Mouse (Mus musculus): ENCODE results near the gene Mllt10. TPM values are rescaled to one million over a fixed set of nuclear protein-coding genes. Genes with fewer than 3 reads are reported as not detected.

The Mllt10 gene
- polyA plus RNA-seq, 1 experiment from 2014 or later = 27.4 TPM

DNA sequence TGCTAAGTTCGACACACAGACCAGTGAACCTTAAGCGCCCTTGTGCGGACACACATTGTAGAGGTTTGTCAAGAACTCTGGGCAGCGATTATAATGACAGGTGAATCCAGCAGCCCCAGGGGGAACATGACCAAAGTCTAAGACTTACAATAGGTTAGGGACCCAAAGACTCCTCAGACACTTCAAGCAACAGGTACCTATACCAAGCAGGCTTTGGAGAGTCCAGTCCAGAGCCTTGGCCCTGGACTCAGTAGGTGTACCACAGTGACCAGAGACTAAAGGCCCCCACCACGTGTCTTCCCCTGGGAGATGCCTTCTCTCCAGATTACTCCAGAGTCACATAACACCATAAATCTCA lies 22.5 kb upstream of the Mllt10 start:
- Histone ChIP-seq H3K4me3 (ENCODE audit: low read depth, low read length) (no peak overlapping the region), H3K27ac (replicated peaks) (no peak overlapping the region), H3K4me1 (replicated peaks; ENCODE audit: control insufficient read depth, insufficient read depth) (no peaks in the 10 kb centered on the region), H3K9me3 (ENCODE audit: control insufficient read depth, low read length) (no peaks in the 10 kb centered on the region), H3K27me3 (ENCODE audit: control insufficient read depth, insufficient read depth, low read length) (no peaks in the 10 kb centered on the region), H3K4me2 (replicated peaks; ENCODE audit: low read depth) (no peak overlapping the region), H3K9ac (ENCODE audit: low read length) (no peak overlapping the region), H3K36me3 (ENCODE audit: control insufficient read depth, insufficient read depth, low read length) (no peaks in the 10 kb centered on the region)
- ATAC-seq (ENCODE audit: low FRiP score, low TSS enrichment) (no peak), DNase-seq (ENCODE audit: low spot score) (no peak)
- WGBS = 86% methylated on average over 5 of the region's 5 CpGs
- TF ChIP-seq CTCF (IDR thresholded peaks at IDR 0.05; ENCODE audit: low read depth) (no peak), EP300 (optimal IDR thresholded peaks at IDR 0.05) (no peak)

- H3K4me2 ChIP-seq (replicated peaks; ENCODE audit: low read depth) = no peak overlapping the region
- ATAC-seq (ENCODE audit: low FRiP score, low TSS enrichment) (no peak), DNase-seq (ENCODE audit: low spot score) (no peak)
- TF ChIP-seq CTCF (IDR thresholded peaks at IDR 0.05; ENCODE audit: low read depth) = no peak
- no peak for TF ChIP-seq EP300 (optimal IDR thresholded peaks at IDR 0.05)
- no peak overlapping the region for H3K9ac ChIP-seq (ENCODE audit: low read length)
- no peaks in the 10 kb centered on the region for H3K9me3 ChIP-seq (ENCODE audit: control insufficient read depth, low read length)
- H3K27ac ChIP-seq (replicated peaks) = no peak overlapping the region
- 87% methylated on average over 10 of the region's 10 CpGs for WGBS
- H3K4me3 ChIP-seq (ENCODE audit: low read depth, low read length) = no peak overlapping the region
- no peaks in the 10 kb centered on the region for H3K36me3 ChIP-seq (ENCODE audit: control insufficient read depth, insufficient read depth, low read length)
- H3K4me1 ChIP-seq (replicated peaks; ENCODE audit: control insufficient read depth, insufficient read depth) = no peaks in the 10 kb centered on the region
- H3K27me3 ChIP-seq (ENCODE audit: control insufficient read depth, insufficient read depth, low read length) = no peaks in the 10 kb centered on the region
Observed at GRCm38 (mm10) chr2:18033166-18034108, 21.6 kb upstream of the Mllt10 start.

GRCm38 (mm10) chr2:18034371-18035250 lies 20.4 kb upstream of the Mllt10 start:
- H3K27me3 ChIP-seq (ENCODE audit: control insufficient read depth, insufficient read depth, low read length) = no peaks in the 10 kb centered on the region
- no peak overlapping the region for H3K9ac ChIP-seq (ENCODE audit: low read length)
- no peaks in the 10 kb centered on the region for H3K9me3 ChIP-seq (ENCODE audit: control insufficient read depth, low read length)
- WGBS = 81% methylated on average over 10 of the region's 10 CpGs
- DNase-seq (ENCODE audit: low spot score) = no peak
- no peaks in the 10 kb centered on the region for H3K4me1 ChIP-seq (replicated peaks; ENCODE audit: control insufficient read depth, insufficient read depth)
- no peak overlapping the region for H3K4me2 ChIP-seq (replicated peaks; ENCODE audit: low read depth)
- no peak overlapping the region for H3K4me3 ChIP-seq (ENCODE audit: low read depth, low read length)
- TF ChIP-seq EP300 (optimal IDR thresholded peaks at IDR 0.05) (no peak), CTCF (IDR thresholded peaks at IDR 0.05; ENCODE audit: low read depth) (no peak)
- no peaks in the 10 kb centered on the region for H3K36me3 ChIP-seq (ENCODE audit: control insufficient read depth, insufficient read depth, low read length)
- no peak overlapping the region for H3K27ac ChIP-seq (replicated peaks)
- no peak for ATAC-seq (ENCODE audit: low FRiP score, low TSS enrichment)

- WGBS = 80% methylated on average over 2 of the region's 2 CpGs
- ATAC-seq (ENCODE audit: low FRiP score, low TSS enrichment) (no peak), DNase-seq (ENCODE audit: low spot score) (no peak)
- Histone ChIP-seq H3K4me3 (ENCODE audit: low read depth, low read length) (no peak within 1 kb of the TSS), H3K4me1 (replicated peaks; ENCODE audit: control insufficient read depth, insufficient read depth) (no peaks in the 10 kb centered on the region), H3K9ac (ENCODE audit: low read length) (no peak within 1 kb of the TSS), H3K36me3 (ENCODE audit: control insufficient read depth, insufficient read depth, low read length) (no peaks in the 10 kb centered on the region), H3K27me3 (ENCODE audit: control insufficient read depth, insufficient read depth, low read length) (no peaks in the 10 kb centered on the region), H3K27ac (replicated peaks) (no peak within 1 kb of the TSS), H3K4me2 (replicated peaks; ENCODE audit: low read depth) (no peak within 1 kb of the TSS), H3K9me3 (ENCODE audit: control insufficient read depth, low read length) (no peaks in the 10 kb centered on the region)
- no peak for TF ChIP-seq CTCF (IDR thresholded peaks at IDR 0.05; ENCODE audit: low read depth)
- no peak for TF ChIP-seq EP300 (optimal IDR thresholded peaks at IDR 0.05)
Observed at GRCm38 (mm10) chr2:18037491-18037890, 17.5 kb upstream of the Mllt10 start, which contains the start of gene A930004D18Rik. Gene A930004D18Rik, minus strand, starts transcription at chr2:18037737.

GRCm38 (mm10) chr2:18038141-18038752 lies 16.8 kb upstream of the Mllt10 start:
- TF ChIP-seq CTCF (IDR thresholded peaks at IDR 0.05; ENCODE audit: low read depth) (no peak), EP300 (optimal IDR thresholded peaks at IDR 0.05) (no peak)
- H3K27me3 ChIP-seq (ENCODE audit: control insufficient read depth, insufficient read depth, low read length) = no peaks in the 10 kb centered on the region
- no peaks in the 10 kb centered on the region for H3K9me3 ChIP-seq (ENCODE audit: control insufficient read depth, low read length)
- 80% methylated on average over 3 of the region's 3 CpGs for WGBS
- no peak for DNase-seq (ENCODE audit: low spot score)
- no peak overlapping the region for H3K9ac ChIP-seq (ENCODE audit: low read length)
- no peak overlapping the region for H3K4me2 ChIP-seq (replicated peaks; ENCODE audit: low read depth)
- no peak overlapping the region for H3K4me3 ChIP-seq (ENCODE audit: low read depth, low read length)
- H3K27ac ChIP-seq (replicated peaks) = no peak overlapping the region
- ATAC-seq (ENCODE audit: low FRiP score, low TSS enrichment) = no peak
- H3K36me3 ChIP-seq (ENCODE audit: control insufficient read depth, insufficient read depth, low read length) = no peaks in the 10 kb centered on the region
- 0 out of 2 replicates have a peak, but pooled peaks cover 2% of the 10 kb centered on the region for H3K4me1 ChIP-seq (replicated peaks; ENCODE audit: control insufficient read depth, insufficient read depth)
